Mouse (Mus musculus) kidney, embryonic 16.5 days (tissue): Measurements from ENCODE around the gene Pard3. TPM values are rescaled to one million over a fixed set of nuclear protein-coding genes. Genes with fewer than 3 reads are reported as not detected.

Source experiments
- ATAC-seq: fragments of 200-750 bp; cut with Nextera tagmentation; 2 replicates; pipeline ENCODE4 v1.8.0; 2017; ENCODE audit warnings: moderate TSS enrichment; ENCODE audit not compliant: low FRiP score, low TSS enrichment
- H3K27ac ChIP-seq: fragments of 300-500 bp; sonication (generic); 2 replicates; pipeline ENCODE4 v1.5.1; 2014; ENCODE audit warnings: low read length
- H3K27me3 ChIP-seq: fragments of 300-500 bp; sonication (generic); 2 replicates; pipeline ENCODE4 v1.6.1; 2014; ENCODE audit warnings: low read length, control low read depth, mixed read lengths; ENCODE audit not compliant: insufficient read depth
- H3K36me3 ChIP-seq: fragments of 300-500 bp; sonication (generic); 2 replicates; pipeline ENCODE4 v1.6.1; 2014; ENCODE audit warnings: low read length, control low read depth, mixed read lengths; ENCODE audit not compliant: insufficient read depth
- H3K4me1 ChIP-seq: fragments of 300-500 bp; sonication (generic); 2 replicates; pipeline ENCODE4 v1.6.1; 2014; ENCODE audit warnings: low read length, control low read depth, mixed read lengths; ENCODE audit not compliant: insufficient read depth
- H3K4me2 ChIP-seq: fragments of 300-500 bp; sonication (generic); replicated peaks from 2 replicates; pipeline ENCODE4 v1.6.1; 2014; ENCODE audit warnings: low read depth, low read length
- H3K4me3 ChIP-seq: fragments of 300-500 bp; sonication (generic); 2 replicates; pipeline ENCODE4 v1.5.1; 2014; ENCODE audit warnings: mild to moderate bottlenecking, low read length
- H3K9ac ChIP-seq: fragments of 300-500 bp; sonication (generic); replicated peaks from 2 replicates; pipeline ENCODE4 v1.6.1; 2014; ENCODE audit warnings: low read length
- H3K9me3 ChIP-seq: fragments of 300-500 bp; sonication (generic); 2 replicates; pipeline ENCODE4 v1.6.1; 2016; ENCODE audit warnings: low read length, control low read depth
- WGBS: fragments of 180-500 bp; shearing (Covaris S2); extraction: QIAGEN DNeasy Blood & Tissue Kit; methylation state at CpG from one replicate; pipeline ENCODE4 v1.1.7; 2014; 5-methylcytosine and 5-hydroxymethylcytosine counted together
- polyA plus RNA-seq: library from polyadenylated mRNA; unstranded; fragments of >200 nt; fragmentation: Nextera tagmentation; extraction: Ambion mirVana; gene quantifications from 2 replicates; pipeline ENCODE4 v1.2.1, GENCODE M21; 2015

The Pard3 gene
- polyA plus RNA-seq, 1 experiment from 2014 or later, result 25.5 TPM

- peak overlapping the region; percentile 20; the same call in 1 of the 2 replicates for H3K27ac ChIP-seq
- H3K4me1 ChIP-seq, result peaks cover 58% of the 10 kb centered on the region
- ATAC-seq, result no peak
- no peak overlapping the region for H3K4me3 ChIP-seq
- H3K36me3 ChIP-seq, result no peaks in the 10 kb centered on the region
- H3K4me2 ChIP-seq, result 0 out of 2 replicates have a peak overlapping the region, but pooled peaks have one; percentile 10
- H3K27me3 ChIP-seq, result no peaks in the 10 kb centered on the region
- no peak overlapping the region for H3K9ac ChIP-seq
- WGBS, result 46% methylated on average over 11 of the region's 11 CpGs
- H3K9me3 ChIP-seq, result no peaks in the 10 kb centered on the region
These were observed 62.3 kb downstream of the Pard3 start for GRCm38 (mm10) chr8:127125686-127126683.

- Histone ChIP-seq H3K9me3 (no peaks in the 10 kb centered on the region), H3K27me3 (no peaks in the 10 kb centered on the region), H3K27ac (peak overlapping the region; percentile 37; the same call in 1 of the 2 replicates), H3K4me1 (peaks cover 52% of the 10 kb centered on the region), H3K36me3 (no peaks in the 10 kb centered on the region), H3K4me3 (no peak overlapping the region), H3K4me2 (peak overlapping the region; percentile 4; the same call in 1 of the 2 replicates), H3K9ac (no peak overlapping the region)
- ATAC-seq, result 0 out of 2 replicates have a peak, but pooled peaks have one; percentile 67
- WGBS, result 30% methylated on average over 8 of the region's 8 CpGs
These were observed 65.2 kb downstream of the Pard3 start for GRCm38 (mm10) chr8:127128781-127129396.

GRCm38 (mm10) chr8:127134327-127134726, 70.6 kb downstream of the Pard3 start:
- no peak for ATAC-seq
- H3K4me2 ChIP-seq, result no peak overlapping the region
- 7% methylated on average over 5 of the region's 5 CpGs for WGBS

GRCm38 (mm10) chr8:127136201-127136600, 72.5 kb downstream of the Pard3 start:
- H3K9me3 ChIP-seq, result no peaks in the 10 kb centered on the region
- no peaks in the 10 kb centered on the region for H3K27me3 ChIP-seq
- no peak overlapping the region for H3K4me2 ChIP-seq
- ATAC-seq, result no peak
- no peak overlapping the region for H3K9ac ChIP-seq
- H3K36me3 ChIP-seq, result no peaks in the 10 kb centered on the region
- no peak overlapping the region for H3K4me3 ChIP-seq
- H3K27ac ChIP-seq, result no peak overlapping the region
- peaks cover 40% of the 10 kb centered on the region for H3K4me1 ChIP-seq
- WGBS, result 57% methylated on average over 2 of the region's 2 CpGs

More at GRCm38 (mm10) chr8:127134327-127134726, 70.6 kb downstream of the Pard3 start:
- H3K4me1 ChIP-seq, result peaks cover 50% of the 10 kb centered on the region
- no peaks in the 10 kb centered on the region for H3K9me3 ChIP-seq
- H3K9ac ChIP-seq, result no peak overlapping the region
- no peaks in the 10 kb centered on the region for H3K36me3 ChIP-seq
- H3K27ac ChIP-seq, result no peak overlapping the region
- no peaks in the 10 kb centered on the region for H3K27me3 ChIP-seq
- no peak overlapping the region for H3K4me3 ChIP-seq

GRCm38 (mm10) chr8:127136781-127137180, 73.1 kb downstream of the Pard3 start:
- Histone ChIP-seq H3K4me2 (no peak overlapping the region), H3K4me3 (no peak overlapping the region), H3K9me3 (no peaks in the 10 kb centered on the region), H3K27ac (no peak overlapping the region), H3K36me3 (no peaks in the 10 kb centered on the region), H3K9ac (no peak overlapping the region; the same call in 1 of the 2 replicates), H3K4me1 (peaks cover 40% of the 10 kb centered on the region), H3K27me3 (no peaks in the 10 kb centered on the region)
- 90% methylated on average over 2 of the region's 2 CpGs for WGBS
- no peak for ATAC-seq

- no peak overlapping the region for H3K4me3 ChIP-seq
- H3K27me3 ChIP-seq, result no peaks in the 10 kb centered on the region
- H3K4me1 ChIP-seq, result peaks cover 45% of the 10 kb centered on the region
- no peaks in the 10 kb centered on the region for H3K9me3 ChIP-seq
- WGBS, result 21% methylated on average over 1 of the region's 1 CpGs
- no peak overlapping the region for H3K4me2 ChIP-seq
- H3K9ac ChIP-seq, result no peak overlapping the region
- H3K27ac ChIP-seq, result no peak overlapping the region
- no peaks in the 10 kb centered on the region for H3K36me3 ChIP-seq
- 0 out of 2 replicates have a peak, but pooled peaks have one; percentile 40 for ATAC-seq
These were observed 75.5 kb downstream of the Pard3 start for GRCm38 (mm10) chr8:127139154-127139553.

GRCm38 (mm10) chr8:127140945-127141344, 77.3 kb downstream of the Pard3 start:
- Histone ChIP-seq H3K9ac (no peak overlapping the region), H3K4me1 (peaks cover 41% of the 10 kb centered on the region), H3K36me3 (no peaks in the 10 kb centered on the region), H3K27ac (no peak overlapping the region), H3K4me2 (no peak overlapping the region), H3K9me3 (no peaks in the 10 kb centered on the region), H3K4me3 (no peak overlapping the region), H3K27me3 (no peaks in the 10 kb centered on the region)
- WGBS, result 94% methylated on average over 2 of the region's 2 CpGs
- no peak for ATAC-seq

- H3K36me3 ChIP-seq, result no peaks in the 10 kb centered on the region
- H3K4me2 ChIP-seq, result no peak overlapping the region
- H3K4me3 ChIP-seq, result no peak overlapping the region
- WGBS, result 27% methylated on average over 7 of the region's 7 CpGs
- ATAC-seq, result no peak
- H3K9ac ChIP-seq, result no peak overlapping the region
- peaks cover 32% of the 10 kb centered on the region for H3K4me1 ChIP-seq
- no peak overlapping the region for H3K27ac ChIP-seq
- no peaks in the 10 kb centered on the region for H3K27me3 ChIP-seq
- no peaks in the 10 kb centered on the region for H3K9me3 ChIP-seq
These were observed 79.9 kb downstream of the Pard3 start for GRCm38 (mm10) chr8:127143641-127144040.

GRCm38 (mm10) chr8:127144562-127144961, 80.9 kb downstream of the Pard3 start:
- Histone ChIP-seq H3K9ac (no peak overlapping the region), H3K4me2 (no peak overlapping the region), H3K27me3 (no peaks in the 10 kb centered on the region), H3K27ac (no peak overlapping the region), H3K4me3 (no peak overlapping the region), H3K36me3 (no peaks in the 10 kb centered on the region), H3K4me1 (peaks cover 31% of the 10 kb centered on the region), H3K9me3 (no peaks in the 10 kb centered on the region)
- no peak for ATAC-seq
- WGBS, result 47% methylated on average over 4 of the region's 4 CpGs
